In the genomic region with DNA sequence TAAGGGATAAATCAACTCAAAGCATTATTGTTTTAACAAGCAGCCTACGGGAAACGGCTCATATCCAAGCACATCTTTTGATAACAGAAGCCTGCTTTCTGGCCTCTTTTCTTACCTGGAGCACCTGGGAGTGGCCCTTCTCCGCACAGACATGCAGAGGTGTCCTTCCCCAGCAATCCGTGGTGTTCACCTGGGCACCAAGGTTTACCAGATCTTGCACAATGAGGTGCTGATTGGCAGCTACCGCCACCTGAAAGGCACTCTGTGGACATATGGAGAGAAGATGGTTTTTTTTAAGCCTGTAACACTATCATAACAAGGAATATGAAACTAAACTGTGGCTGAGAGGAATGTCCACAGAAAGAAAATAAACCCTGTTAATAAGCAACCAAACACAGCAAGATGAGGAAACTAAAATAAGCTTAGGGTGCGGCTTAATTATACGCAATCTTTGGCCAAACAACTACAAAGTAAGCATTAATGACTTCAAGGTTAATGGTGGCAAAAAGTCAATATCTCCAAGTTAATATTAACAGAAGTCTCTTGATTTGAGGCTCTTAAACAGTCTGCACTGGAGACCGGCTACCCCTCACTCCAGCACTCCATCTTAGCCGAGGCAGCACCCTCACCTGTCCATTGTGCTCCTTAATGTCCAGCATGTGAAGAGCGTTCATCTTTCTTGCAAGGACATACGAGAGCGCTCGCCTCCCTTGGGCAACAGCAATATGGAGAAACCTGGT, we compare ENCODE assay signal across 18 mouse cellular contexts. TPM values are rescaled to one million over a fixed set of nuclear protein-coding genes. Genes with fewer than 3 reads are reported as not detected.
A peak's percentile ranks its signal among the peaks of the same experiment; 100 is the strongest.
DNase-seq lines count a peak whose midpoint lies in the region; ATAC-seq and TF ChIP-seq lines count a peak whose summit lies in the region.
"Had no signal": no experiment of that assay in that cellular context is flagged by ENCODE, and none has a peak within 500 bp of the region (broad histone marks: within the 10 kb centered on the region; RNA-seq: fewer than 3 reads in every experiment).

No protein-coding gene starts in this region.

- no peak for TF ChIP-seq CTCF in lung, embryonic 14.5 days (IDR thresholded peaks at IDR 0.05; ENCODE audit: low read depth)

- 76% methylated on average over 13 of the region's 13 CpGs for WGBS in lung, embryonic 14.5 days
- WGBS in stomach, embryonic 16.5 days = 66% methylated on average over 13 of the region's 13 CpGs
- 94% methylated on average over 13 of the region's 13 CpGs for WGBS in hindbrain, embryonic 12.5 days

- no peak overlapping the region for H3K4me3 ChIP-seq in lung, embryonic 14.5 days (ENCODE audit: low read depth, low read length)
- no peak overlapping the region for H3K4me3 ChIP-seq in stomach, embryonic 16.5 days (replicated peaks; ENCODE audit: low read length)
- H3K4me3 ChIP-seq in hindbrain, embryonic 12.5 days = no peak overlapping the region
- H3K4me3 ChIP-seq: heart, embryonic 15.5 days; hindbrain, embryonic 13.5 days; limb, embryonic 12.5 days; megakaryocyte, embryonic 14.5 days; neural tube, embryonic 13.5 days had no signal

- ATAC-seq in lung, embryonic 14.5 days (ENCODE audit: insufficient read depth) = 0 out of 2 replicates have a peak, but pooled peaks have one; percentile 18
- peak; percentile 85 for ATAC-seq in stomach, embryonic 16.5 days (ENCODE audit: insufficient read depth, low FRiP score)
- ATAC-seq in hindbrain, embryonic 12.5 days (ENCODE audit: low FRiP score) = no peak
- ATAC-seq: forebrain, embryonic 14.5 days had no signal

- H3K27me3 ChIP-seq in lung, embryonic 14.5 days (ENCODE audit: insufficient read depth, low read length) = no peaks in the 10 kb centered on the region
- H3K27me3 ChIP-seq in stomach, embryonic 16.5 days (ENCODE audit: control insufficient read depth, insufficient read depth, low read length) = no peaks in the 10 kb centered on the region
- no peaks in the 10 kb centered on the region for H3K27me3 ChIP-seq in hindbrain, embryonic 12.5 days
- H3K27me3 ChIP-seq: heart, embryonic 15.5 days; limb, embryonic 12.5 days; megakaryocyte, embryonic 14.5 days had no signal

- H3K9me3 ChIP-seq in lung, embryonic 14.5 days (ENCODE audit: low read depth, low read length) = no peaks in the 10 kb centered on the region
- no peaks in the 10 kb centered on the region for H3K9me3 ChIP-seq in stomach, embryonic 16.5 days (replicated peaks; ENCODE audit: control insufficient read depth, low read length)
- no peaks in the 10 kb centered on the region for H3K9me3 ChIP-seq in hindbrain, embryonic 12.5 days (replicated peaks)
- H3K9me3 ChIP-seq: heart, embryonic 15.5 days; hindbrain, embryonic 13.5 days; limb, embryonic 12.5 days; megakaryocyte, embryonic 14.5 days; neural tube, embryonic 13.5 days had no signal

- H3K27ac ChIP-seq in lung, embryonic 14.5 days (ENCODE audit: low read depth) = peak overlapping the region; percentile 10; the same call in 1 of the 2 replicates
- peak overlapping the region; percentile 80 for H3K27ac ChIP-seq in stomach, embryonic 16.5 days (ENCODE audit: low read length)
- no peak overlapping the region for H3K27ac ChIP-seq in hindbrain, embryonic 12.5 days
- H3K27ac ChIP-seq: heart, embryonic 15.5 days; hindbrain, embryonic 13.5 days; limb, embryonic 12.5 days; neural tube, embryonic 13.5 days had no signal

- H3K36me3 ChIP-seq in lung, embryonic 14.5 days (ENCODE audit: insufficient read depth) = peaks cover 63% of the 10 kb centered on the region
- peaks cover 49% of the 10 kb centered on the region for H3K36me3 ChIP-seq in stomach, embryonic 16.5 days (ENCODE audit: control insufficient read depth, insufficient read depth, low read length)
- H3K36me3 ChIP-seq in hindbrain, embryonic 12.5 days = peaks cover 45% of the 10 kb centered on the region

- H3K9ac ChIP-seq in lung, embryonic 14.5 days = no peak overlapping the region
- no peak overlapping the region for H3K9ac ChIP-seq in stomach, embryonic 16.5 days (ENCODE audit: low read length)
- no peak overlapping the region for H3K9ac ChIP-seq in hindbrain, embryonic 12.5 days
- H3K9ac ChIP-seq: heart, embryonic 15.5 days; hindbrain, embryonic 13.5 days; limb, embryonic 12.5 days; neural tube, embryonic 13.5 days had no signal

- DNase-seq in lung, adult 18-20 months = peak; percentile 60 to 73
- DNase-seq in lung, postnatal 14 days = no peak
- DNase-seq in kidney, adult 8-10 months = peak; percentile 44 to 82
- peak; percentile 36 for DNase-seq in lung, embryonic 14.5 days
- DNase-seq in frontal cortex, postnatal 36 days (ENCODE audit: low spot score in 2 of 2) = no peak
- DNase-seq in thymus, postnatal 14 days = no peak
- DNase-seq: adrenal gland, postnatal 36 days; cerebellum, postnatal 14 days; right cerebral cortex, postnatal 25 days; thymus, postnatal 36 days had no signal

- H3K4me2 ChIP-seq in lung, embryonic 14.5 days = no peak overlapping the region
- peak overlapping the region; percentile 42 for H3K4me2 ChIP-seq in stomach, embryonic 16.5 days (ENCODE audit: low read depth, low read length)
- H3K4me2 ChIP-seq in hindbrain, embryonic 12.5 days (replicated peaks) = no peak overlapping the region
- H3K4me2 ChIP-seq: heart, embryonic 15.5 days; hindbrain, embryonic 13.5 days; limb, embryonic 12.5 days; neural tube, embryonic 13.5 days had no signal

- H3K4me1 ChIP-seq in lung, embryonic 14.5 days (ENCODE audit: insufficient read depth) = peaks cover 12% of the 10 kb centered on the region; the same call in 1 of the 2 replicates
- peaks cover 7% of the 10 kb centered on the region; the same call in 1 of the 2 replicates for H3K4me1 ChIP-seq in stomach, embryonic 16.5 days (ENCODE audit: control insufficient read depth, insufficient read depth, low read length)
- peaks cover 14% of the 10 kb centered on the region for H3K4me1 ChIP-seq in hindbrain, embryonic 12.5 days

RNA-seq across cellular contexts. Expression of a gene that starts 22.3 kb away (rescaled TPM):
- 5.8 and 6.3 TPM in 2 replicates for polyA plus RNA-seq in lung, embryonic 14.5 days (2014; fragmentation: Nextera tagmentation; extraction: Ambion mirVana)
- polyA plus RNA-seq in stomach, embryonic 16.5 days (2015; fragmentation: Nextera tagmentation; extraction: Ambion mirVana) = 10.0 and 10.6 TPM in 2 replicates
- 1.4 and 1.8 TPM in 2 replicates for polyA plus RNA-seq in hindbrain, embryonic 12.5 days (2016; fragmentation: Nextera tagmentation; extraction: Ambion mirVana)

Comparison
In these comparisons a context has a peak if more than half of its experiments do, and no peak if none do; other contexts are left out.
1. DNase-seq: peak in lung, adult 18-20 months (2 of 2), kidney, adult 8-10 months (2 of 2) and lung, embryonic 14.5 days (single experiment); none in lung, postnatal 14 days (single experiment), frontal cortex, postnatal 36 days (0 of 2) and thymus, postnatal 14 days (single experiment).